Mouse (Mus musculus) stomach, postnatal 0 days (tissue): Measurements from ENCODE around the gene Oxld1. TPM values are rescaled to one million over a fixed set of nuclear protein-coding genes. Genes with fewer than 3 reads are reported as not detected.

Experiments used
- ATAC-seq: fragments of 200-750 bp; cut with Nextera tagmentation; 2 replicates; pipeline ENCODE4 v1.8.0; 2017; ENCODE audit not compliant: low FRiP score, low TSS enrichment
- DNase-seq: peaks from one replicate; pipeline ENCODE4 v3.0.0-alpha.2; 2016; ENCODE audit warnings: low spot score
- H3K27ac ChIP-seq: fragments of 300-500 bp; sonication (generic); replicated peaks from 2 replicates; pipeline ENCODE4 v1.5.1; 2014; ENCODE audit warnings: mild to moderate bottlenecking, control low read depth
- H3K27me3 ChIP-seq: fragments of 300-500 bp; sonication (generic); 2 replicates; pipeline ENCODE4 v1.6.1; 2014; ENCODE audit warnings: low read length; ENCODE audit not compliant: control insufficient read depth, insufficient read depth
- H3K36me3 ChIP-seq: fragments of 300-500 bp; sonication (generic); 2 replicates; pipeline ENCODE4 v1.6.1; 2014; ENCODE audit warnings: low read length, mixed read lengths; ENCODE audit not compliant: control insufficient read depth, insufficient read depth
- H3K4me1 ChIP-seq: fragments of 300-500 bp; sonication (generic); replicated peaks from 2 replicates; pipeline ENCODE4 v1.6.1; 2014; ENCODE audit warnings: antibody characterized with exemption; ENCODE audit not compliant: control insufficient read depth, insufficient read depth
- H3K4me2 ChIP-seq: fragments of 300-500 bp; sonication (generic); replicated peaks from 2 replicates; pipeline ENCODE4 v1.6.1; 2014; ENCODE audit warnings: low read depth, mild to moderate bottlenecking, control low read depth, moderate library complexity
- H3K4me3 ChIP-seq: fragments of 300-500 bp; sonication (generic); 2 replicates; pipeline ENCODE4 v1.5.1; 2014; ENCODE audit warnings: low read depth, low read length, control low read depth
- H3K9ac ChIP-seq: fragments of 300-500 bp; sonication (generic); 2 replicates; pipeline ENCODE4 v1.6.1; 2014; ENCODE audit warnings: mild to moderate bottlenecking, low read length, control low read depth, mixed read lengths
- H3K9me3 ChIP-seq: fragments of 300-500 bp; sonication (generic); 2 replicates; pipeline ENCODE4 v1.6.1; 2016; ENCODE audit warnings: low read length; ENCODE audit not compliant: control insufficient read depth
- CTCF ChIP-seq: IDR thresholded peaks from 2 replicates; pipeline ENCODE4 v1.5.1; 2016; ENCODE audit warnings: antibody characterized with exemption, low read depth, mild to moderate bottlenecking, moderate library complexity
- EP300 ChIP-seq: optimal IDR thresholded peaks from 2 replicates; pipeline ENCODE3; 2016; ENCODE audit warnings: antibody characterized with exemption
- WGBS: fragments of 180-500 bp; shearing (Covaris S2); extraction: QIAGEN DNeasy Blood & Tissue Kit; methylation state at CpG from one replicate; pipeline ENCODE4 v1.1.7; 2014; 5-methylcytosine and 5-hydroxymethylcytosine counted together
- polyA plus RNA-seq: library from polyadenylated mRNA; unstranded; fragments of >200 nt; fragmentation: Nextera tagmentation; extraction: Ambion mirVana; gene quantifications from 2 replicates; pipeline ENCODE4 v1.2.1, GENCODE M21; 2015

Oxld1 gene
- polyA plus RNA-seq, 1 experiment from 2014 or later: 19.8 TPM

GRCm38 (mm10) chr11:120488516-120488915 is 30.6 kb upstream of the Oxld1 start:
- DNase-seq (no peak), ATAC-seq (no peak)
- peaks cover 14% of the 10 kb centered on the region for H3K4me1 ChIP-seq
- H3K4me2 ChIP-seq: no peak overlapping the region
- peak; percentile 22; the same call in 1 of the 2 replicates for TF ChIP-seq CTCF
- TF ChIP-seq EP300: no peak
- no peaks in the 10 kb centered on the region for H3K27me3 ChIP-seq
- 0 out of 2 replicates have a peak overlapping the region, but pooled peaks have one; percentile 24 for H3K27ac ChIP-seq
- peaks cover 8% of the 10 kb centered on the region for H3K36me3 ChIP-seq
- 74% methylated on average over 4 of the region's 4 CpGs for WGBS
- H3K9ac ChIP-seq: no peak overlapping the region
- no peaks in the 10 kb centered on the region for H3K9me3 ChIP-seq
- no peak overlapping the region for H3K4me3 ChIP-seq

GRCm38 (mm10) chr11:120485251-120485650 is 27.4 kb upstream of the Oxld1 start:
- TF ChIP-seq CTCF: no peak
- Histone ChIP-seq H3K9ac (peak overlapping the region; percentile 89), H3K9me3 (no peaks in the 10 kb centered on the region), H3K27me3 (no peaks in the 10 kb centered on the region), H3K4me2 (peak overlapping the region; percentile 79), H3K36me3 (peaks cover 19% of the 10 kb centered on the region), H3K27ac (0 out of 2 replicates have a peak overlapping the region, but pooled peaks have one; percentile 75), H3K4me3 (peak overlapping the region; percentile 94), H3K4me1 (no peaks in the 10 kb centered on the region; the same call in 1 of the 2 replicates)
- 6% methylated on average over 10 of the region's 10 CpGs for WGBS
- ATAC-seq (no peak), DNase-seq (no peak)

- DNase-seq (peak; percentile 94), ATAC-seq (peak; percentile 88)
- peak within 1 kb of the TSS; percentile 89 for H3K9ac ChIP-seq
- peaks cover 25% of the 10 kb centered on the region for H3K36me3 ChIP-seq
- no peaks in the 10 kb centered on the region; the same call in 1 of the 2 replicates for H3K4me1 ChIP-seq
- WGBS: under 1% methylated on average over 60 of the region's 60 CpGs
- peak within 1 kb of the TSS; percentile 75 for H3K27ac ChIP-seq
- peak within 1 kb of the TSS; percentile 79 for H3K4me2 ChIP-seq
- peak within 1 kb of the TSS; percentile 94 for H3K4me3 ChIP-seq
- TF ChIP-seq EP300 (no peak), CTCF (no peak; the same call in 1 of the 2 replicates)
- no peaks in the 10 kb centered on the region for H3K9me3 ChIP-seq
- no peaks in the 10 kb centered on the region for H3K27me3 ChIP-seq
Measured at GRCm38 (mm10) chr11:120484265-120484981, 26.6 kb upstream of the Oxld1 start, which contains the start of gene Mrpl12. Gene Mrpl12 (plus strand): TSS chr11:120484613.

- ATAC-seq (no peak), DNase-seq (no peak)
- Histone ChIP-seq H3K9ac (peak overlapping the region; percentile 89; the same call in 1 of the 2 replicates), H3K4me3 (no peak overlapping the region), H3K36me3 (peaks cover 34% of the 10 kb centered on the region), H3K27me3 (no peaks in the 10 kb centered on the region), H3K4me2 (no peak overlapping the region; the same call in 1 of the 2 replicates), H3K27ac (peak overlapping the region; percentile 75; the same call in 1 of the 2 replicates), H3K4me1 (no peaks in the 10 kb centered on the region; the same call in 1 of the 2 replicates), H3K9me3 (no peaks in the 10 kb centered on the region)
- TF ChIP-seq EP300 (no peak), CTCF (no peak)
- WGBS: 83% methylated on average over 7 of the region's 7 CpGs
Measured at GRCm38 (mm10) chr11:120483448-120483934, 25.6 kb upstream of the Oxld1 start.

- Histone ChIP-seq H3K27ac (no peak overlapping the region), H3K4me2 (no peak overlapping the region), H3K9ac (no peak overlapping the region), H3K4me3 (no peak overlapping the region), H3K36me3 (peaks cover 31% of the 10 kb centered on the region), H3K9me3 (no peaks in the 10 kb centered on the region), H3K27me3 (no peaks in the 10 kb centered on the region), H3K4me1 (no peaks in the 10 kb centered on the region; the same call in 1 of the 2 replicates)
- no peak for DNase-seq
- TF ChIP-seq CTCF (no peak), EP300 (no peak)
- 97% methylated on average over 6 of the region's 6 CpGs for WGBS
- ATAC-seq: no peak
Measured at GRCm38 (mm10) chr11:120472052-120472451, 14.2 kb upstream of the Oxld1 start.

GRCm38 (mm10) chr11:120467736-120468092 is 9.8 kb upstream of the Oxld1 start:
- Histone ChIP-seq H3K36me3 (peaks cover 26% of the 10 kb centered on the region), H3K4me3 (peak overlapping the region; percentile 88), H3K9ac (peak overlapping the region; percentile 85), H3K9me3 (no peaks in the 10 kb centered on the region), H3K4me2 (peak overlapping the region; percentile 87), H3K27me3 (no peaks in the 10 kb centered on the region), H3K27ac (peak overlapping the region; percentile 65; the same call in 1 of the 2 replicates), H3K4me1 (peaks cover 3% of the 10 kb centered on the region; the same call in 1 of the 2 replicates)
- whole genome bisulfite sequencing: under 1% methylated on average over 33 of the region's 33 CpGs
- peak; percentile 62 for ATAC-seq
- DNase-seq: no peak
- TF ChIP-seq CTCF: no peak
